Mouse (Mus musculus): Measurements from ENCODE around the gene Nop10. TPM values are rescaled to one million over a fixed set of nuclear protein-coding genes. Genes with fewer than 3 reads are reported as not detected.
"Not testable (repeated sequence)": the region's sequence is repeated elsewhere in the genome, so short reads cannot be mapped to it uniquely, and the experiment has no call there.

Nop10 gene
- polyA plus RNA-seq, 1 experiment from 2014 or later = 176 TPM

DNA sequence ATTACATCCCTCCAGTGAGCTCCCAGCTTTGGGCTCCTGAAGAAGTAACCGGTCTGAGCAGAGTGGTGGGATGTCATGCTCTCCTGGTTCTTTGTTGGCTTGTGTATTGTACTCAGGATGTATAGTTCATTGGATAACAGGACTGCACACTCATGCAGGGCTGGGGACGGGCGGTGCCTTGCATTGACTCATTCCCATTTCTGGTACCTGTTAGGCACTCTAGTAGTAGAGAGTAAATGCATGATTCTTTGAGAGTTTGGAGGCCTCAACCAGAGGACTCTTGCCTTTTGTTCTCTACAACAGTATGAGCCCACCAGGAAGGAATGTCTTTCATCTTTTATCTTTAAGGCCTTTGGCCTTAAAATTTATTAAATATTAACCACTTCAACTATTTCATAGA lies 15.1 kb downstream of the Nop10 start:
- H3K36me3 ChIP-seq (ENCODE audit: control insufficient read depth, insufficient read depth, low read length) = peaks cover 5% of the 10 kb centered on the region; the same call in 1 of the 2 replicates
- ATAC-seq (ENCODE audit: insufficient number of reproducible peaks, insufficient read depth, low FRiP score, low read depth) = no peak
- no peaks in the 10 kb centered on the region for H3K9me3 ChIP-seq (ENCODE audit: control insufficient read depth, low read length)
- no peak overlapping the region for H3K4me3 ChIP-seq (ENCODE audit: control insufficient read depth in 1 of 2, insufficient read depth in 1 of 2, low read depth in 1 of 2, low read length in 2 of 2)
- H3K9ac ChIP-seq (ENCODE audit: low read length) = no peak overlapping the region
- H3K27me3 ChIP-seq (ENCODE audit: control insufficient read depth, insufficient read depth, low read length) = no peaks in the 10 kb centered on the region
- 87% methylated on average over 3 of the region's 3 CpGs for WGBS
- H3K4me2 ChIP-seq (ENCODE audit: low read length) = no peak overlapping the region
- H3K27ac ChIP-seq (replicated peaks in 1 of 2; ENCODE audit: control insufficient read depth in 1 of 2, insufficient read depth in 1 of 2, low read depth in 2 of 2, low read length in 2 of 2) = no peak overlapping the region
- no peaks in the 10 kb centered on the region; a peak in 1 of 4 replicates for H3K4me1 ChIP-seq (ENCODE audit: control insufficient read depth in 2 of 2, insufficient read depth in 2 of 2, low read length in 2 of 2)

DNA sequence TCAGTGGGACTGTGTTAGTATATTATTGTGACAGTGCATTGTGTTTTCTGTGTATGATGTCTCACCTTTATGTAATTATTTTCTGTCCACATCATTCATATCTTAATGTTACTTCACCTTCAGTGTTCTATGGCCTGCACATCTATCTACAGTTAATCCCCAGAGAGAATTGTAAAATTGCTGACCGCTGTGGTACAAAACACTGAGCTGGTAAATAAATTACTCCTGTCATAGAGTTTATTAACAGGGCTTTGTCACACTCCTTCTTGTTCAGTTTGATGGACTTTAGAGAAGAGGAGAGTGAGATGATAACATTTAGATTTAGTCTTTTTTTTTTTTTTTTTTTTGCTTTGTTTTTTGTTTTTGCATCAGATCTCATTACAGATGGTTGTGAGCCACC lies 21.1 kb downstream of the Nop10 start:
- Histone ChIP-seq H3K27me3 (ENCODE audit: control insufficient read depth, insufficient read depth, low read length) (no peaks in the 10 kb centered on the region), H3K9ac (ENCODE audit: low read length) (no peak overlapping the region), H3K4me1 (ENCODE audit: control insufficient read depth in 2 of 2, insufficient read depth in 2 of 2, low read length in 2 of 2) (0 out of 4 replicates have a peak, but pooled peaks cover 0 to 8% of the 10 kb centered on the region in 2 experiments), H3K4me3 (ENCODE audit: control insufficient read depth in 1 of 2, insufficient read depth in 1 of 2, low read depth in 1 of 2, low read length in 2 of 2) (no peak overlapping the region), H3K27ac (replicated peaks in 1 of 2; ENCODE audit: control insufficient read depth in 1 of 2, insufficient read depth in 1 of 2, low read depth in 2 of 2, low read length in 2 of 2) (no peak overlapping the region), H3K36me3 (ENCODE audit: control insufficient read depth, insufficient read depth, low read length) (no peaks in the 10 kb centered on the region), H3K9me3 (ENCODE audit: control insufficient read depth, low read length) (no peaks in the 10 kb centered on the region), H3K4me2 (ENCODE audit: low read length) (no peak overlapping the region)
- no peak for ATAC-seq (ENCODE audit: insufficient number of reproducible peaks, insufficient read depth, low FRiP score, low read depth)
- 92% methylated on average over 1 of the region's 1 CpGs for WGBS

DNA sequence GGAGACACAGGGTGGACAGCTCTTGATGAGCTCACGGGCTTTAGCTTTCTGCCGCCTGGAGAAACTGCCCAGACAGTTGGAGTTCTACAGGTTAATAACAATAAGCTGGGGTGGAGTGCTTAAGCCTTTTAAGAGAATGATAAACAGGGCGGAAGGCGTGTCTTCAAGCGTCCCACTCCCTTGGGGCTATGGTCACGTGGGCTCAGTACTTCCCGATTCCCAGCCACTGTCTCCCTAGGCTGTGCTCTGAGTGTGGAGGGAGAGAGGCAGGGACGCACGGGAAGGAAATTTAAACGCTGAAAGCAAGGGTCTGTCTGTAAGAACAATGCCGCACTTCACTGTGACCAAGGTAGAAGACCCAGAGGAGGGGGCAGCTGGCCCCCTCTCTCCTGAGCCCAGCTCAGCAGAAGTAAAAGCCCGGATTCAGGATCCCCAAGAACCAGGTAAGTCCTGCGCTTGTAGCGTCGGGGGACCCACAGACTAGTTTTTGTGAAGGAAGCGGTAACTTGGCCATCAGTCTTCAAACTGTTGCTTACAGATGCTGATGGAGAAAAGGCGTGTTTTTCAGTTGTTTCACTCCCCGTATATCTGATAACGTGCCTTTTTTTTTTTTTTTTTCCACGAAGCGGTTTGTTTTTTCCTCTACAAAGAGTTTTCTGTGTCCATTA lies 22.8 kb downstream of the Nop10 start:
- peaks cover 0 to 13% of the 10 kb centered on the region in 2 experiments; a peak in 1 of 4 replicates for H3K4me1 ChIP-seq (ENCODE audit: control insufficient read depth in 2 of 2, insufficient read depth in 2 of 2, low read length in 2 of 2)
- peak overlapping the region; percentile 86 for H3K4me2 ChIP-seq (ENCODE audit: low read length)
- no peaks in the 10 kb centered on the region for H3K9me3 ChIP-seq (ENCODE audit: control insufficient read depth, low read length)
- 2% methylated on average over 21 of the region's 21 CpGs for WGBS
- H3K4me3 ChIP-seq (ENCODE audit: control insufficient read depth in 1 of 2, insufficient read depth in 1 of 2, low read depth in 1 of 2, low read length in 2 of 2) = peak overlapping the region; percentile 59 to 60
- peak overlapping the region; percentile 79 for H3K9ac ChIP-seq (ENCODE audit: low read length)
- ATAC-seq (ENCODE audit: insufficient number of reproducible peaks, insufficient read depth, low FRiP score, low read depth) = peak; percentile 87
- no peaks in the 10 kb centered on the region for H3K27me3 ChIP-seq (ENCODE audit: control insufficient read depth, insufficient read depth, low read length)
- H3K27ac ChIP-seq (replicated peaks in 1 of 2; ENCODE audit: control insufficient read depth in 1 of 2, insufficient read depth in 1 of 2, low read depth in 2 of 2, low read length in 2 of 2) = peak overlapping the region in 1 of 2 experiments; percentile 51; a peak in 2 of 4 replicates
- no peaks in the 10 kb centered on the region for H3K36me3 ChIP-seq (ENCODE audit: control insufficient read depth, insufficient read depth, low read length)

DNA sequence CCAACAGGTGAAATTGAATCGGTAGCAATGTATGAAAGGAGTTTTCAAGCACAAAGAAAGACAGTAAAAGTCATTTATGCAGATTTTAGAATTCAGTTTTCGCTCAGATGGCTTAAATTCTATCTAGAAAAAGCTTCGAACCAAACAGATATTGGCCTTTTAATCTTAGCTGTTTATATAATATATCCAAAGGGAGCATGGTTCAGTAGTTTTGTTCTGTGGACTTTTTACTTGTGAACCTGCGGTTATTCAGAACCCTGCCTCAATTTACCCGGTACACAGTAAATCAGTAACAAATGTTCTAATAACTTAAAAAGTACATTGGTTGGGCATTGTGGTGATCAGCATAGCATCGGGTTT lies 23.3 kb downstream of the Nop10 start:
- no peak for ATAC-seq (ENCODE audit: insufficient number of reproducible peaks, insufficient read depth, low FRiP score, low read depth)
- Histone ChIP-seq H3K27me3 (ENCODE audit: control insufficient read depth, insufficient read depth, low read length) (no peaks in the 10 kb centered on the region), H3K4me1 (ENCODE audit: control insufficient read depth in 2 of 2, insufficient read depth in 2 of 2, low read length in 2 of 2) (peaks cover 0 to 14% of the 10 kb centered on the region in 2 experiments; a peak in 1 of 4 replicates), H3K9me3 (ENCODE audit: control insufficient read depth, low read length) (no peaks in the 10 kb centered on the region), H3K36me3 (ENCODE audit: control insufficient read depth, insufficient read depth, low read length) (no peaks in the 10 kb centered on the region), H3K9ac (ENCODE audit: low read length) (peak overlapping the region; percentile 79), H3K4me3 (ENCODE audit: control insufficient read depth in 1 of 2, insufficient read depth in 1 of 2, low read depth in 1 of 2, low read length in 2 of 2) (peak overlapping the region; percentile 59 to 60; a peak in 3 of 4 replicates), H3K4me2 (ENCODE audit: low read length) (peak overlapping the region; percentile 86), H3K27ac (replicated peaks in 1 of 2; ENCODE audit: control insufficient read depth in 1 of 2, insufficient read depth in 1 of 2, low read depth in 2 of 2, low read length in 2 of 2) (no peak overlapping the region)
- WGBS = 66% methylated on average over 6 of the region's 6 CpGs

DNA sequence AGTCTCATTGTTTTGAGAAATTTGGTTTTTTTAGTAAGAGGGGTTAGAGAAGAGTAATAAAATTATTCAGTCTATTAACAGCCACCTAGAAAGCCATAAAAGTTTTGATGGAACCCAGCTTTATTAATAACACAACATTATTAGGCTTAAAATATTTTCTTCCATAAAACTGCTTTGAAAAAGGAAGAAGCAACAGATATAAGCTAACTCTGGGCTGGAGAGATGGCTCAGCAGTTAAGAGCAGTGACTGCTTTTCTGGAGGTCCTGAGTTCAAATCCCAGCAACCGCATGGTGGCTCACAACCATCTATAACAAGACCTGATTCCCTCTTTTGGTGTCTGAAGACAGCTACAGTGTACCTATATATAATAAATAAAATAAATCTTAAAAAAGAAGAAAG lies 24.3 kb downstream of the Nop10 start:
- not testable (repeated sequence) for H3K4me2 ChIP-seq (ENCODE audit: low read length); H3K36me3 ChIP-seq (ENCODE audit: control insufficient read depth, insufficient read depth, low read length); H3K27me3 ChIP-seq (ENCODE audit: control insufficient read depth, insufficient read depth, low read length); ATAC-seq (ENCODE audit: insufficient number of reproducible peaks, insufficient read depth, low FRiP score, low read depth); H3K9ac ChIP-seq (ENCODE audit: low read length); H3K4me3 ChIP-seq (ENCODE audit: control insufficient read depth in 1 of 2, insufficient read depth in 1 of 2, low read depth in 1 of 2, low read length in 2 of 2); H3K27ac ChIP-seq (replicated peaks in 1 of 2; ENCODE audit: control insufficient read depth in 1 of 2, insufficient read depth in 1 of 2, low read depth in 2 of 2, low read length in 2 of 2); H3K9me3 ChIP-seq (ENCODE audit: control insufficient read depth, low read length)
- H3K4me1 ChIP-seq (ENCODE audit: control insufficient read depth in 2 of 2, insufficient read depth in 2 of 2, low read length in 2 of 2) = peaks cover 0 to 17% of the 10 kb centered on the region in 2 experiments; a peak in 1 of 4 replicates
- 100% methylated on average over 1 of the region's 1 CpGs for WGBS

DNA sequence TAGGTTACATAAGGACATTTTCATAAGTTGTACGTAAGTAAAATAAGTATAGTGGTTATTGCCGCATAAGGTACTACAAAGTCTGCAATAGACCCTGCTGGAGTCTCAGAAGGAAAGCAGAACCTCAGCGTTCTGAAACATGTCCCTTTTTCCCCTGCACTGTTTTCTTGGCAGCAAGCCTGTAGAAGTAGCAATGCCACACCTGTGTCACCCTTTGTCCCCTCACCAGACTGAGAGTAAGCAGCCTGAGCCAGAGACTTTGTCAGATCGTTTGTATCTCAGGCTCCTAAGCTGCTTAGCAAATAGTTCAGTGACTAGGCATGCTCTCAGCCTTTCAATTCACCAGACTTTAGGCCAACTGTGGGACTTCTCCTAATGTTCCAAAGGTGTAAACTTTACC lies 25.3 kb downstream of the Nop10 start:
- WGBS = 55% methylated on average over 4 of the region's 4 CpGs
- no peak overlapping the region for H3K4me3 ChIP-seq (ENCODE audit: control insufficient read depth in 1 of 2, insufficient read depth in 1 of 2, low read depth in 1 of 2, low read length in 2 of 2)
- no peaks in the 10 kb centered on the region for H3K36me3 ChIP-seq (ENCODE audit: control insufficient read depth, insufficient read depth, low read length)
- H3K4me2 ChIP-seq (ENCODE audit: low read length) = no peak overlapping the region
- no peaks in the 10 kb centered on the region for H3K27me3 ChIP-seq (ENCODE audit: control insufficient read depth, insufficient read depth, low read length)
- H3K9me3 ChIP-seq (ENCODE audit: control insufficient read depth, low read length) = no peaks in the 10 kb centered on the region
- H3K9ac ChIP-seq (ENCODE audit: low read length) = no peak overlapping the region
- no peak for ATAC-seq (ENCODE audit: insufficient number of reproducible peaks, insufficient read depth, low FRiP score, low read depth)
- H3K27ac ChIP-seq (replicated peaks in 1 of 2; ENCODE audit: control insufficient read depth in 1 of 2, insufficient read depth in 1 of 2, low read depth in 2 of 2, low read length in 2 of 2) = no peak overlapping the region
- peaks cover 0 to 17% of the 10 kb centered on the region in 2 experiments; a peak in 1 of 4 replicates for H3K4me1 ChIP-seq (ENCODE audit: control insufficient read depth in 2 of 2, insufficient read depth in 2 of 2, low read length in 2 of 2)

DNA sequence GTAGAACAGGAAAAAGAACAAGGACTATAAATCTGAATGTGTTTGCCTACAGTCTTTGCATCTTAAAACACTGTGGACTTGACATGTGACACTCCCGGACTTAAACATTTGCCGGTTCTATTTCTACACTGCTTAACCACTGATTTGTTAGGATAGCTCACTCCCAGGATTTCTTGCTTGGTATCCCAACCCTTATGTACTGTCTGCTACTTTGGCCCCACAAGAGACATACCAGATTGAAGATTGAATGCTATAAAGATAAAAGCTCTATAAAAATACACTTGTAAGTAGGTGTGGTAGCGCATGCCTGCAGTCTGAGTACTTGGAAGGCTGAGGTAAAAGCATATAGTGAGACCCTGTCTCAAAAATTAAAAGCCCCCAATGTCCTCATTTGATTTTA lies 27.8 kb downstream of the Nop10 start:
- Histone ChIP-seq H3K27ac (replicated peaks in 1 of 2; ENCODE audit: control insufficient read depth in 1 of 2, insufficient read depth in 1 of 2, low read depth in 2 of 2, low read length in 2 of 2) (peak overlapping the region in 1 of 2 experiments; percentile 47; a peak in 1 of 4 replicates), H3K9me3 (ENCODE audit: control insufficient read depth, low read length) (no peaks in the 10 kb centered on the region), H3K36me3 (ENCODE audit: control insufficient read depth, insufficient read depth, low read length) (no peaks in the 10 kb centered on the region), H3K4me3 (ENCODE audit: control insufficient read depth in 1 of 2, insufficient read depth in 1 of 2, low read depth in 1 of 2, low read length in 2 of 2) (no peak overlapping the region), H3K4me2 (ENCODE audit: low read length) (no peak overlapping the region), H3K9ac (ENCODE audit: low read length) (no peak overlapping the region), H3K27me3 (ENCODE audit: control insufficient read depth, insufficient read depth, low read length) (no peaks in the 10 kb centered on the region), H3K4me1 (ENCODE audit: control insufficient read depth in 2 of 2, insufficient read depth in 2 of 2, low read length in 2 of 2) (peaks cover 0 to 17% of the 10 kb centered on the region in 2 experiments; a peak in 1 of 4 replicates)
- 73% methylated on average over 3 of the region's 3 CpGs for WGBS
- ATAC-seq (ENCODE audit: insufficient number of reproducible peaks, insufficient read depth, low FRiP score, low read depth) = no peak

Measured in heart, embryonic 14.5 days (tissue).